Comparison of ENCODE assay signal across 15 mouse cellular contexts in the genomic region with DNA sequence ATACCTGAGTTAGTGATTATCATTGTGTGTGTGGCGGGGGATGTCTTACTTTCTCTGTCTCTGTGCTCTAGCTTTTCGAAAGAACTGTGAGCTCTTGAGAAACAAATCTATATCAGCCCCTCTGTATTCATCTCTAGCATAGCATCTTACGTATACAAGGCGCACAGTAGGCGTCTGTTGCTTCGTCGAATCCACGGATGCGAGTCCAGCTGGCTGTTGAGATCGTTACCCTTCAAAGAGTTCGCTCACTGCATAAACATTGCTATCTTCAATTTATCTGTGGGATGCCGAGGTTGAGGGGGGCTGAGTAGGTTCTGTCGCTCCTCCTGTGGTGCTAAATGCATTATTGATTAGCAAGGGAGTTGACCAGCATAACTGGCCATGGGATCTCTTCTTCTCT.
DNase-seq lines count a peak whose midpoint lies in the region; ATAC-seq and TF ChIP-seq lines count a peak whose summit lies in the region.
"Had no signal": no experiment of that assay in that cellular context is flagged by ENCODE, and none has a peak within 500 bp of the region (broad histone marks: within the 10 kb centered on the region; RNA-seq: fewer than 3 reads in every experiment).

No protein-coding gene starts in this region.

- H3ac ChIP-seq in myocyte (ENCODE audit: control insufficient read depth, insufficient read length), result no peak overlapping the region

- TF ChIP-seq CTCF in intestine, postnatal 0 days (IDR thresholded peaks at IDR 0.05; ENCODE audit: low read depth), result no peak

- WGBS in intestine, embryonic 14.5 days, result 68% methylated on average over 13 of the region's 13 CpGs
- 73% methylated on average over 13 of the region's 13 CpGs for WGBS in intestine, postnatal 0 days
- WGBS in forebrain, embryonic 12.5 days, result 78% methylated on average over 13 of the region's 13 CpGs
- WGBS in hindbrain, embryonic 15.5 days, result 56% methylated on average over 13 of the region's 13 CpGs

- H3K4me3 ChIP-seq in intestine, embryonic 14.5 days (ENCODE audit: low read depth, low read length), result no peak overlapping the region
- H3K4me3 ChIP-seq in intestine, postnatal 0 days (ENCODE audit: low read depth, low read length), result no peak overlapping the region
- no peak overlapping the region for H3K4me3 ChIP-seq in forebrain, embryonic 12.5 days (replicated peaks)
- no peak overlapping the region for H3K4me3 ChIP-seq in hindbrain, embryonic 15.5 days
- no peak overlapping the region for H3K4me3 ChIP-seq in myocyte
- H3K4me3 ChIP-seq: gastrocnemius, adult 2 months; limb, embryonic 15.5 days had no signal

- peaks cover 13% of the 10 kb centered on the region; the same call in 1 of the 2 replicates for H3K4me1 ChIP-seq in intestine, embryonic 14.5 days (replicated peaks; ENCODE audit: control insufficient read depth, insufficient read depth, low read length)
- H3K4me1 ChIP-seq in intestine, postnatal 0 days (replicated peaks; ENCODE audit: control insufficient read depth, insufficient read depth, low read length), result no peaks in the 10 kb centered on the region
- peaks cover 57% of the 10 kb centered on the region for H3K4me1 ChIP-seq in forebrain, embryonic 12.5 days
- H3K4me1 ChIP-seq in hindbrain, embryonic 15.5 days (replicated peaks), result peaks cover 37% of the 10 kb centered on the region
- H3K4me1 ChIP-seq: limb, embryonic 15.5 days had no signal

- TF ChIP-seq POLR2A in myocyte (IDR thresholded peaks at IDR 0.05; ENCODE audit: insufficient read length, low read depth), result no peak

- no peak overlapping the region for H3K4me2 ChIP-seq in intestine, embryonic 14.5 days (ENCODE audit: low read length)
- no peak overlapping the region for H3K4me2 ChIP-seq in intestine, postnatal 0 days (replicated peaks; ENCODE audit: low read depth)
- H3K4me2 ChIP-seq in forebrain, embryonic 12.5 days, result peak overlapping the region; percentile 22
- peak overlapping the region; percentile 25 for H3K4me2 ChIP-seq in hindbrain, embryonic 15.5 days
- H3K4me2 ChIP-seq in myocyte (ENCODE audit: low read depth), result peak overlapping the region; percentile 72
- H3K4me2 ChIP-seq: heart, embryonic 11.5 days; limb, embryonic 15.5 days had no signal

- H3K9ac ChIP-seq in intestine, embryonic 14.5 days (ENCODE audit: low read length), result 0 out of 2 replicates have a peak overlapping the region, but pooled peaks have one; percentile 3
- no peak overlapping the region for H3K9ac ChIP-seq in intestine, postnatal 0 days (ENCODE audit: low read depth, low read length)
- H3K9ac ChIP-seq in forebrain, embryonic 12.5 days, result 0 out of 2 replicates have a peak overlapping the region, but pooled peaks have one; percentile 3
- no peak overlapping the region for H3K9ac ChIP-seq in hindbrain, embryonic 15.5 days
- H3K9ac ChIP-seq: limb, embryonic 15.5 days had no signal

- no peaks in the 10 kb centered on the region for H3K27me3 ChIP-seq in intestine, embryonic 14.5 days (replicated peaks; ENCODE audit: control insufficient read depth, insufficient read depth, low read length)
- no peaks in the 10 kb centered on the region for H3K27me3 ChIP-seq in intestine, postnatal 0 days (replicated peaks; ENCODE audit: control insufficient read depth, insufficient read depth, low read length)
- H3K27me3 ChIP-seq in forebrain, embryonic 12.5 days, result no peaks in the 10 kb centered on the region
- no peaks in the 10 kb centered on the region for H3K27me3 ChIP-seq in hindbrain, embryonic 15.5 days
- H3K27me3 ChIP-seq in myocyte (ENCODE audit: control insufficient read depth, insufficient read depth, insufficient read length), result no peaks in the 10 kb centered on the region
- H3K27me3 ChIP-seq: limb, embryonic 15.5 days had no signal

- no peaks in the 10 kb centered on the region for H3K9me3 ChIP-seq in intestine, embryonic 14.5 days (ENCODE audit: control insufficient read depth, low read length)
- no peaks in the 10 kb centered on the region for H3K9me3 ChIP-seq in intestine, postnatal 0 days (ENCODE audit: control insufficient read depth)
- H3K9me3 ChIP-seq in forebrain, embryonic 12.5 days, result no peaks in the 10 kb centered on the region
- H3K9me3 ChIP-seq in hindbrain, embryonic 15.5 days, result no peaks in the 10 kb centered on the region
- H3K9me3 ChIP-seq: limb, embryonic 15.5 days had no signal

- ATAC-seq in intestine, embryonic 14.5 days (replicated peaks; ENCODE audit: low FRiP score, low TSS enrichment, low read depth), result no peak
- no peak for ATAC-seq in intestine, postnatal 0 days
- ATAC-seq in forebrain, embryonic 12.5 days (ENCODE audit: low FRiP score), result 0 out of 2 replicates have a peak, but pooled peaks have one; percentile 1
- no peak for ATAC-seq in hindbrain, embryonic 15.5 days (ENCODE audit: low FRiP score, low read depth)
- no peak for ATAC-seq in frontal cortex, adult (ENCODE audit: low TSS enrichment)
- ATAC-seq in megakaryocyte progenitor cell, adult 5-6 weeks (replicated peaks; ENCODE audit: poor library complexity), result no peak

- DNase-seq in intestine, embryonic 14.5 days (ENCODE audit: low spot score), result no peak
- no peak for DNase-seq in kidney, postnatal 10 days
- DNase-seq: adrenal gland, postnatal 25 days; gastrocnemius, adult 2 months; heart, postnatal 4 days; kidney, postnatal 25 days; thymus, adult 2 months had no signal

- peak overlapping the region; percentile 73 for H3K27ac ChIP-seq in intestine, embryonic 14.5 days (ENCODE audit: low read depth)
- H3K27ac ChIP-seq in intestine, postnatal 0 days (ENCODE audit: low read depth, low read length), result no peak overlapping the region
- H3K27ac ChIP-seq in forebrain, embryonic 12.5 days, result peak overlapping the region; percentile 97
- H3K27ac ChIP-seq in hindbrain, embryonic 15.5 days (replicated peaks), result peak overlapping the region; percentile 86
- H3K27ac ChIP-seq: gastrocnemius, adult 2 months; limb, embryonic 15.5 days had no signal

- no peaks in the 10 kb centered on the region for H3K79me2 ChIP-seq in myocyte (ENCODE audit: control insufficient read depth, insufficient read depth)

- H3K36me3 ChIP-seq in intestine, embryonic 14.5 days (ENCODE audit: control insufficient read depth, insufficient read depth, low read length), result no peaks in the 10 kb centered on the region
- no peaks in the 10 kb centered on the region for H3K36me3 ChIP-seq in intestine, postnatal 0 days (ENCODE audit: control insufficient read depth, insufficient read depth)
- no peaks in the 10 kb centered on the region for H3K36me3 ChIP-seq in forebrain, embryonic 12.5 days (replicated peaks)
- H3K36me3 ChIP-seq in hindbrain, embryonic 15.5 days, result no peaks in the 10 kb centered on the region
- no peaks in the 10 kb centered on the region for H3K36me3 ChIP-seq in myocyte (ENCODE audit: control insufficient read depth, insufficient read depth)
- H3K36me3 ChIP-seq: limb, embryonic 15.5 days had no signal

TF ChIP-seq in myocyte, 11 proteins besides CTCF, POLR2A, EP300 and RAD21:
- TF ChIP-seq SRF (IDR thresholded peaks at IDR 0.05; ENCODE audit: control insufficient read depth, insufficient read length, low read depth), result no peak
- no peak for TF ChIP-seq REST (IDR thresholded peaks at IDR 0.05; ENCODE audit: insufficient read depth, insufficient read length)
- no peak for TF ChIP-seq MAX (IDR thresholded peaks at IDR 0.05; ENCODE audit: low read depth)
- no peak for TF ChIP-seq MYOG (IDR thresholded peaks at IDR 0.05; ENCODE audit: control insufficient read depth in 1 of 3, insufficient read depth in 1 of 3, insufficient read length in 2 of 3, low read depth in 2 of 3)
- no peak for TF ChIP-seq TCF12 (IDR thresholded peaks at IDR 0.05; ENCODE audit: insufficient read depth, poor library complexity, severe bottlenecking)
- no peak for TF ChIP-seq E2F4 (IDR thresholded peaks at IDR 0.05; ENCODE audit: insufficient read depth)
- TF ChIP-seq CEBPB (IDR thresholded peaks at IDR 0.05; ENCODE audit: insufficient read depth, poor library complexity, severe bottlenecking), result no peak
- no peak for TF ChIP-seq MYOD1 (IDR thresholded peaks at IDR 0.05; ENCODE audit: control insufficient read depth in 1 of 3, insufficient read length in 2 of 3, low read depth in 2 of 3)
- TF ChIP-seq USF1 (IDR thresholded peaks at IDR 0.05; ENCODE audit: low read depth), result no peak
- TF ChIP-seq POLR2AphosphoS2 (IDR thresholded peaks at IDR 0.05; ENCODE audit: insufficient read length, low read depth), result no peak
- no peak for TF ChIP-seq TCF3 (IDR thresholded peaks at IDR 0.05; ENCODE audit: insufficient read length, low read depth)

Comparison
In these comparisons a context has a peak if more than half of its experiments do, and no peak if none do; other contexts are left out.
1. H3K9ac ChIP-seq: peak in intestine, embryonic 14.5 days (single experiment) and forebrain, embryonic 12.5 days (single experiment); none in intestine, postnatal 0 days (single experiment) and hindbrain, embryonic 15.5 days (single experiment).
2. H3K4me2 ChIP-seq: peak in forebrain, embryonic 12.5 days (single experiment), hindbrain, embryonic 15.5 days (single experiment) and myocyte (single experiment); none in intestine, embryonic 14.5 days (single experiment) and intestine, postnatal 0 days (single experiment).